Mouse (Mus musculus) liver, postnatal 0 days (tissue): ENCODE measurements around the gene Qser1.

Source experiments
- CTCF ChIP-seq: sonication (generic); IDR thresholded peaks from 2 replicates; pipeline ENCODE4 v1.5.1; 2016; ENCODE audit warnings: antibody characterized with exemption, low read depth
- EP300 ChIP-seq: IDR thresholded peaks from 2 replicates; pipeline ENCODE4 v1.6.1; 2016; ENCODE audit warnings: antibody characterized with exemption, low read depth, mild to moderate bottlenecking

DNA sequence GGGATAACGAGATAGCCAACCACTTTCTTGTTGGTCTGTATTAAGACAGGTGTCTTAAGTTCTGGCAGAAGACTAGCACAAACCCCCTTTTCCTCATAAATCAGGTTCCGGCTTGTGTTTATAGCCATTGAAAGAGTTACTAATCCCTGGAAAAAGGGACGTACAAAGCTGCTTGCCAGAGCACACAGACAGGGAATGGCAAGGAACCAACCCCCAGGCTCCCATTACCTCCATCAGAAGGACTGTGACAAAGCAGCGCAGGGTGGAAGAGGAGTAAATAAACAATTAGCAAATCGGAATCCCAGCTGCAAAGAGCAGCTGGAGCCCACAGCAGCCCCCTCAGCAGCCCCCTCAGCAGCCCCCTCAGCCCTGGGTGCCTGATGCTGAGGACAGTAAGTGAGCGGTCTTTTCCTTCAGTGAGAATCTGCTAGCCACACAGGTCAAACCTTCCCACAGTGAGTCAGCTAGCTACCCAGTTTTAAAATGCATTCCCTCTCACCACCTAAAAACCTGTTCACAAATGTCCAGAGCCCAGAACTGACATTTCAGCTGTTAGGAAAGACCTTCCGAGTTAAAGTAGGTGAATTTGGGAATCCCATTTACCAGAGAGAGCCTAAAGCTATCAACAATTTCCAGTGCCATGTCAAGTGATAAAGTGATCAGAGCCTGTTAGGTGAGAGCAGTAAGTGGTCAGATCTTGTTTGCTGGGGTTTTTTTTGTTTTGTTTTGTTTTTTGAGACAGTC, 75.4 kb downstream of the Qser1 start:
- TF ChIP-seq CTCF: no peak
- no peak for TF ChIP-seq EP300
